Mouse (Mus musculus): ENCODE measurements at regions not wholly inside any gene's neighbourhood (a gene's known extent, or its start where the extent isn't known, plus 50 kb on each side); places are given as distances from the start of the nearest gene placed in this dataset.

DNA sequence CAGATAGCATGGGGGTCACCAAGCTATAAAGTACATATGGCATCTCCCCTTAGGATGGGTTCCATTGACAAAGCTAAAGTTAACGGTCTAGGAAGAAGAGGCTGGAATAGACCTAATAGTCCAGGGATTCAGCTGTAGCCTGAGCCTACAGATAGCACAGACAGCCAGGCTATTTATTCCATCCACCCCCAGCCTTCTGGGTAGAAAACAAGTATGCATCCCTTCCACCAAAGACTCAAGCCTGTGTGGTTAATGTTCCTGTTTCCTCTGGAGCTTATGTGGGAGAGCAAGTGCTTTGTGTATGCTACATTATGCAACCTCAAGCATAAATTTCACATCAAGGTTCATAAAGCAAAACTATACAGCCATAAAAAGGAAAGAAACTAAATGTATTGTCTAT lies 955.8 kb downstream of the Basp1 start:
- no peaks in the 10 kb centered on the region for H3K9me3 ChIP-seq (ENCODE audit: control insufficient read depth, low read depth, low read length)
- no peak overlapping the region for H3K9ac ChIP-seq (replicated peaks; ENCODE audit: low read depth, low read length)
- no peaks in the 10 kb centered on the region for H3K36me3 ChIP-seq (ENCODE audit: control insufficient read depth, insufficient read depth, low read length)
- no peak for ATAC-seq (ENCODE audit: insufficient number of reproducible peaks, insufficient read depth, low FRiP score, low read depth)
- H3K27me3 ChIP-seq (ENCODE audit: control insufficient read depth, insufficient read depth, low read length), result no peaks in the 10 kb centered on the region
- H3K4me3 ChIP-seq (ENCODE audit: low read depth, low read length), result no peak overlapping the region
- 86% methylated on average over 1 of the region's 1 CpGs for WGBS
- no peak overlapping the region for H3K4me2 ChIP-seq (replicated peaks; ENCODE audit: low read depth, low read length)
- no peaks in the 10 kb centered on the region for H3K4me1 ChIP-seq (ENCODE audit: control insufficient read depth, insufficient read depth, low read length)
- H3K27ac ChIP-seq (ENCODE audit: low read length), result no peak overlapping the region

DNA sequence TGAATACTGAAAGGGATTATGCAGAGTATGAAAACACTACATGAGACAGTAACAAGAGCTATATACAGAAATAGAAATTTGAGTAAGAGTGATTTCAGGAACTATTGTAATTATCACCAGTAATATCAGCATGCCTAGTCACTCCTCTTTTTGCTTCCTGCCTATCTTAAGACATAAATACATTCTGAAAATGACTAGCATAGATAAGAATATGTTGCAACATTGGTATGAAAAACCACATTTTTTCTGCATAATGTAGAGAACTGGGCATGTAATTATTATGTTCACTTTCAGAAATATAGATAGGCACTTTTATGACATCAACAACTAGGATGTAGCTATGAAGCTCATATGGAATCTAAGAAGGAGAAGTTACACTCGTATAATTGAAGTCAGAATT lies 980.5 kb downstream of the Basp1 start:
- WGBS, result 76% methylated on average over 1 of the region's 1 CpGs

DNA sequence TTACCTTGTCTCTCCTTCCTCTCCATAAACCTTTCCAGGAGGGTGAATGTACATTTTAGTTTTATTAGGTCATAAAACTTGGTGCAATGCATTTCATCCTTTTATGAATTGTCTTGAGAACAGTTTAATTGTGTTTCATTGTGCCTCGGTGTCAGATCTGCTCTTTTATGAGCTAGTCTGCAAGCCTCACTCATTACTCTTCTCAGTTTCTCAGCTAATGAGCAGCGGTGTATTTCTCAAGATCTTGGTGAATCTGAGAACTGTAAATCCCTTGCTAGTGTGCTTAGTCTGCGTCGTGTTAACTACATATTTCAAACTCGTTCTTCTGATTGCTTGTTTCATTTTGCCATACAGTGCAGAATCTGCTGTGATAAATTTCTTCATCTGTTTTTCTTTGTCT lies 984.4 kb downstream of the Basp1 start:
- Histone ChIP-seq H3K4me2 (replicated peaks; ENCODE audit: low read depth, low read length) (no peak overlapping the region), H3K27ac (ENCODE audit: low read length) (no peak overlapping the region), H3K9me3 (ENCODE audit: control insufficient read depth, low read depth, low read length) (no peaks in the 10 kb centered on the region), H3K9ac (replicated peaks; ENCODE audit: low read depth, low read length) (no peak overlapping the region), H3K4me1 (ENCODE audit: control insufficient read depth, insufficient read depth, low read length) (no peaks in the 10 kb centered on the region), H3K4me3 (ENCODE audit: low read depth, low read length) (no peak overlapping the region), H3K27me3 (ENCODE audit: control insufficient read depth, insufficient read depth, low read length) (no peaks in the 10 kb centered on the region), H3K36me3 (ENCODE audit: control insufficient read depth, insufficient read depth, low read length) (no peaks in the 10 kb centered on the region)
- ATAC-seq (ENCODE audit: insufficient number of reproducible peaks, insufficient read depth, low FRiP score, low read depth), result no peak
- WGBS, result 57% methylated on average over 5 of the region's 5 CpGs

More for the DNA sequence above, 980.5 kb downstream of the Basp1 start:
- H3K9ac ChIP-seq (replicated peaks; ENCODE audit: low read depth, low read length), result no peak overlapping the region
- H3K4me1 ChIP-seq (ENCODE audit: control insufficient read depth, insufficient read depth, low read length), result no peaks in the 10 kb centered on the region
- ATAC-seq (ENCODE audit: insufficient number of reproducible peaks, insufficient read depth, low FRiP score, low read depth), result no peak
- no peak overlapping the region for H3K27ac ChIP-seq (ENCODE audit: low read length)
- H3K9me3 ChIP-seq (ENCODE audit: control insufficient read depth, low read depth, low read length), result no peaks in the 10 kb centered on the region
- no peaks in the 10 kb centered on the region for H3K27me3 ChIP-seq (ENCODE audit: control insufficient read depth, insufficient read depth, low read length)
- H3K4me3 ChIP-seq (ENCODE audit: low read depth, low read length), result no peak overlapping the region
- H3K4me2 ChIP-seq (replicated peaks; ENCODE audit: low read depth, low read length), result no peak overlapping the region
- H3K36me3 ChIP-seq (ENCODE audit: control insufficient read depth, insufficient read depth, low read length), result no peaks in the 10 kb centered on the region

DNA sequence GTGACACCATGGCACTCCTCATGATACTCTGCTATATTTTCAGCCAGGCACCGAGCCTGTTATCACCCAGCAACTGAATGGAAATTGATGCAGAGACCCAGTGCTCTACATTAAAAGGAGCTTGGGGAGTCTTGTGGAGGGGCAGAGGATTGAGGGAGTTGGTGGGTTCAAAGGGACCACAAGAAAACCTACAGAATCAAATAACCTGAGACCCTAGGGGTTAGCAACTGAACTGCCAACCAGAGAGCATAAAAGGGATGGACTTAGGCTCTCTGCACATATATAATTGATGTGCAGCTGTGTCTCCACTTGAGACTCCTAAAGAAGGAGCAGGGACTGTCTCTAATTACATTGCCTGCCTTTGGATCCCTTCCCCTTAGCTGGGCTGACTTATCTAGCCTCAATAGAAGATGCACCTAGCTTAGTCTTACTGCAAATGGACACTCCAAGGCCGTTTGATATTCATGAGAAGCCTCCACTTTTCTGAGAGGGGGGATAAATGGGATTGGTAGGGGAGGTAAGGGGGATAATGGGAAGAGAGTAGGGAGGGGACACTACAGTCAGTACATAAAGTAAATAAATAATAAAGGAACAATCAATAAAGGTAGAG lies 991.1 kb downstream of the Basp1 start:
- Histone ChIP-seq H3K4me3 (ENCODE audit: low read depth, low read length) (no peak overlapping the region), H3K4me1 (ENCODE audit: control insufficient read depth, insufficient read depth, low read length) (no peaks in the 10 kb centered on the region), H3K27me3 (ENCODE audit: control insufficient read depth, insufficient read depth, low read length) (no peaks in the 10 kb centered on the region), H3K4me2 (replicated peaks; ENCODE audit: low read depth, low read length) (no peak overlapping the region), H3K27ac (ENCODE audit: low read length) (no peak overlapping the region), H3K9me3 (ENCODE audit: control insufficient read depth, low read depth, low read length) (no peaks in the 10 kb centered on the region), H3K9ac (replicated peaks; ENCODE audit: low read depth, low read length) (no peak overlapping the region), H3K36me3 (ENCODE audit: control insufficient read depth, insufficient read depth, low read length) (no peaks in the 10 kb centered on the region)
- WGBS, result 54% methylated on average over 2 of the region's 2 CpGs
- ATAC-seq (ENCODE audit: insufficient number of reproducible peaks, insufficient read depth, low FRiP score, low read depth), result no peak

DNA sequence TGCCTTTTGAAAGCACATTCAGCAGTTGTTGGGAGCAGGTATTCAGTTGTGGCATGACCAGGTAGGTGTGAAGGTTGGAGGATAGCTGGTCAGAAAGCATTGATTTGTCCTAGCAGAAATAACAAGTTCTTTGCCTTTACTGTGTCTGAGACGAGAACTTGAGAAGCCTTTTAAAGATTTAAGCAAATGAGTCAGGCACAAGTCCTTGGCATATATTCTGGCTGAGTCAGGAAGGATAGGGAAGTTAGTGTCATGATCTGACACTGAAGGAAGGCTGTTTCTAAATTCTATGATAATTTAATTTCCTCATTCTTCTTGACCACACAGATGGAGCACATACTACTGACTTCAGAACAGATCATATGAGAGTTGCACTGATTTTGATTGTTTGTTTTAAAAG lies 993.8 kb downstream of the Basp1 start:
- no peaks in the 10 kb centered on the region for H3K4me1 ChIP-seq (ENCODE audit: control insufficient read depth, insufficient read depth, low read length)
- no peaks in the 10 kb centered on the region for H3K27me3 ChIP-seq (ENCODE audit: control insufficient read depth, insufficient read depth, low read length)
- H3K36me3 ChIP-seq (ENCODE audit: control insufficient read depth, insufficient read depth, low read length), result no peaks in the 10 kb centered on the region
- 76% methylated on average over 1 of the region's 1 CpGs for WGBS
- no peak overlapping the region for H3K27ac ChIP-seq (ENCODE audit: low read length)
- ATAC-seq (ENCODE audit: insufficient number of reproducible peaks, insufficient read depth, low FRiP score, low read depth), result no peak
- no peak overlapping the region for H3K9ac ChIP-seq (replicated peaks; ENCODE audit: low read depth, low read length)
- no peak overlapping the region for H3K4me3 ChIP-seq (ENCODE audit: low read depth, low read length)
- H3K4me2 ChIP-seq (replicated peaks; ENCODE audit: low read depth, low read length), result no peak overlapping the region
- no peaks in the 10 kb centered on the region for H3K9me3 ChIP-seq (ENCODE audit: control insufficient read depth, low read depth, low read length)

DNA sequence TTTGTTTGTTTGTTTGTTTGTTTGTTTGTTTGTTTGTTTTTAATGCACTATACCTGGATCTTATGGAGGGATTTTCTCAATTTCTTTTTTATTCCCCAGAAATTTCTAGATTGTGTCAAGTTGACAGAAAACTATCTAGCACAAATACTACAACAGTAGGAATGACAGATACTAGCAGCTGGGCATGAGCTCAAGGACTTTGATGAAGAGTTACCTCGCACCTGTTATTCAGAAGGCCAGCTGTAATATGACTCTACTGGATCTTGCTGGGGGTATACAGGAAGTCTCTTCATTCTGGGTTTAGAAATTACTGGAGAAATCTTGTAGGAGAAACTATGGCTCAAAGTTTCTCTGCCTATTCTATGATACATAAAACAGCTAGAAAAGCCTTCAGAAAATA lies 994.4 kb downstream of the Basp1 start:
- Histone ChIP-seq H3K9me3 (ENCODE audit: control insufficient read depth, low read depth, low read length) (no peaks in the 10 kb centered on the region), H3K4me3 (ENCODE audit: low read depth, low read length) (no peak overlapping the region), H3K4me1 (ENCODE audit: control insufficient read depth, insufficient read depth, low read length) (no peaks in the 10 kb centered on the region), H3K27me3 (ENCODE audit: control insufficient read depth, insufficient read depth, low read length) (no peaks in the 10 kb centered on the region), H3K4me2 (replicated peaks; ENCODE audit: low read depth, low read length) (no peak overlapping the region), H3K9ac (replicated peaks; ENCODE audit: low read depth, low read length) (no peak overlapping the region), H3K36me3 (ENCODE audit: control insufficient read depth, insufficient read depth, low read length) (no peaks in the 10 kb centered on the region), H3K27ac (ENCODE audit: low read length) (no peak overlapping the region)
- 68% methylated on average over 1 of the region's 1 CpGs for WGBS
- no peak for ATAC-seq (ENCODE audit: insufficient number of reproducible peaks, insufficient read depth, low FRiP score, low read depth)

DNA sequence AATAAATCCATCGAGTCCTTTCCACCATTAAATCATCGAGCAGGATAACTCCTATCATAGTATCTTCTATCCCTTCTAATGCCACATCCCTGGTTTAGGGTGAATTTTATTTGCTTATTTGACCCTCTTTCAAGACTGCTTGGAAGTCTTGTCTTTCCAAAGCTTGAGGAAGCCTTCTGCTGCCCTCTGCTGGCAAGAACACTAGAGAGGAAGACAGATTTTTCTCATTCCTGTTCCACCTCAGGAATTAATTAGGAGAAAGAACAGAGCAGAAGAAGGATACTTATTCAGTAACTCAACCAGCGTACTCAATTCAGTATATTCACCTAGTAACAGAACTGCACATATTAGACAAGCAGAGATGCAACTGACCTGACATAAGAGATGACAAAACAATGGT lies 1005.9 kb downstream of the Basp1 start:
- no peak overlapping the region for H3K9ac ChIP-seq (replicated peaks; ENCODE audit: low read depth, low read length)

DNA sequence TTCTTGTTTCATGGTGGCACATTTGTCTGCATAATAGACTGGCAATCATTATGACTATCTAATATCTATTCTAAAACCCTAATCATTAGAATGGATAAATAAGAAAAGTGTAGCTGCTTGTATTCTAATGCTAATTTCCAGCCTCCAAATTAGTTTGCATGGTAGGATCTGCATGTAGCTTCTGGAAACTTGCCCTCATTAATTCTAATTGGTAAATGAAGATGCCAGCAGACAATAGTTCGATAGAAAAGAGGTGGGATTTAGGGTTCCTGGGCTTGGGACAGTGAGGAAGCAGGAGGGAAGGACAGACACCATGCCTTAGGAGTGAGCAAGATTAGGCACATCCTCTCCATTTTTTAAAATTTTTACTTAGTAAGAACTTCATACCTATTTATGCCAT lies 1008.3 kb downstream of the Basp1 start:
- no peaks in the 10 kb centered on the region for H3K27me3 ChIP-seq (ENCODE audit: control insufficient read depth, insufficient read depth, low read length)
- H3K4me2 ChIP-seq (replicated peaks; ENCODE audit: low read depth, low read length), result no peak overlapping the region
- no peak overlapping the region for H3K4me3 ChIP-seq (ENCODE audit: low read depth, low read length)
- H3K9ac ChIP-seq (replicated peaks; ENCODE audit: low read depth, low read length), result no peak overlapping the region
- no peaks in the 10 kb centered on the region for H3K36me3 ChIP-seq (ENCODE audit: control insufficient read depth, insufficient read depth, low read length)
- WGBS, result 58% methylated on average over 1 of the region's 1 CpGs
- H3K4me1 ChIP-seq (ENCODE audit: control insufficient read depth, insufficient read depth, low read length), result no peaks in the 10 kb centered on the region
- ATAC-seq (ENCODE audit: insufficient number of reproducible peaks, insufficient read depth, low FRiP score, low read depth), result no peak
- no peak overlapping the region for H3K27ac ChIP-seq (ENCODE audit: low read length)
- no peaks in the 10 kb centered on the region for H3K9me3 ChIP-seq (ENCODE audit: control insufficient read depth, low read depth, low read length)

More for the DNA sequence above, 1005.9 kb downstream of the Basp1 start:
- H3K4me1 ChIP-seq (ENCODE audit: control insufficient read depth, insufficient read depth, low read length), result no peaks in the 10 kb centered on the region
- H3K4me2 ChIP-seq (replicated peaks; ENCODE audit: low read depth, low read length), result no peak overlapping the region
- ATAC-seq (ENCODE audit: insufficient number of reproducible peaks, insufficient read depth, low FRiP score, low read depth), result no peak
- no peaks in the 10 kb centered on the region for H3K27me3 ChIP-seq (ENCODE audit: control insufficient read depth, insufficient read depth, low read length)
- no peak overlapping the region for H3K4me3 ChIP-seq (ENCODE audit: low read depth, low read length)
- no peak overlapping the region for H3K27ac ChIP-seq (ENCODE audit: low read length)
- H3K36me3 ChIP-seq (ENCODE audit: control insufficient read depth, insufficient read depth, low read length), result no peaks in the 10 kb centered on the region
- H3K9me3 ChIP-seq (ENCODE audit: control insufficient read depth, low read depth, low read length), result no peaks in the 10 kb centered on the region
- WGBS, result 53% methylated on average over 3 of the region's 3 CpGs

DNA sequence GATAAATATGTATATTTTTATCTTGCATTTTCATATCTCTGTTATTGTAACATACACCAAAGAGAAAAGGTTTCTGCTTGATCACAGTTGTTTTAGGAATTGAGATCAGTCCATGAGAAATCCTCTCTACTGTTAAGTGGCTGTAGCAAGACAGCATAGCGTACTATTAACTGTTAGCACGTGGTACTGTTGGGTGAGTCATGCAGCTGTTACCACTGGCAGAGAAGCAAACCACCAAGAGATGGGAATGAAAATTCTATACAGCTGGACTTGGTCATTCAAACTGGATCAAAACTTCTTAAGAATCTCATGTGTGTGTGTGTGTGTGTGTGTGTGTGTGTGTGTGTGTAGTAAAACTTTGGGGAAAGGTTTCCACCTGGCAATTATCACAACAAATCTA lies 1013.5 kb downstream of the Basp1 start:
- no peak overlapping the region for H3K27ac ChIP-seq (ENCODE audit: low read length)
- H3K27me3 ChIP-seq (ENCODE audit: control insufficient read depth, insufficient read depth, low read length), result no peaks in the 10 kb centered on the region
- no peak overlapping the region for H3K4me3 ChIP-seq (ENCODE audit: low read depth, low read length)
- no peak overlapping the region for H3K4me2 ChIP-seq (replicated peaks; ENCODE audit: low read depth, low read length)
- H3K36me3 ChIP-seq (ENCODE audit: control insufficient read depth, insufficient read depth, low read length), result no peaks in the 10 kb centered on the region
- WGBS, result 72% methylated on average over 2 of the region's 2 CpGs
- ATAC-seq (ENCODE audit: insufficient number of reproducible peaks, insufficient read depth, low FRiP score, low read depth), result no peak
- no peaks in the 10 kb centered on the region for H3K9me3 ChIP-seq (ENCODE audit: control insufficient read depth, low read depth, low read length)
- H3K9ac ChIP-seq (replicated peaks; ENCODE audit: low read depth, low read length), result no peak overlapping the region
- no peaks in the 10 kb centered on the region for H3K4me1 ChIP-seq (ENCODE audit: control insufficient read depth, insufficient read depth, low read length)

Measured in stomach, embryonic 14.5 days (tissue).